Mouse (Mus musculus): ENCODE results near the gene Klf7.

The Klf7 gene

GRCm38 (mm10) chr1:64019127-64019635 is 102.9 kb downstream of the Klf7 start:
- peak; percentile 14 for DNase-seq

- DNase-seq, result peak; percentile 64
Observed at GRCm38 (mm10) chr1:64018466-64019077, 103.5 kb downstream of the Klf7 start.

- no peak for DNase-seq
Observed at GRCm38 (mm10) chr1:64014091-64014490, 108.0 kb downstream of the Klf7 start.

- no peak for DNase-seq
Observed at GRCm38 (mm10) chr1:64008994-64009393, 113.1 kb downstream of the Klf7 start.

GRCm38 (mm10) chr1:64008031-64008430 is 114.1 kb downstream of the Klf7 start:
- no peak for DNase-seq

GRCm38 (mm10) chr1:64005194-64005593 is 116.9 kb downstream of the Klf7 start:
- DNase-seq, result no peak

GRCm38 (mm10) chr1:64003525-64004291 is 118.4 kb downstream of the Klf7 start:
- DNase-seq, result no peak

- no peak for DNase-seq
Observed at GRCm38 (mm10) chr1:64002036-64002435, 120.0 kb downstream of the Klf7 start.

GRCm38 (mm10) chr1:64000597-64000996 is 121.5 kb downstream of the Klf7 start:
- peak; percentile 14 for DNase-seq

- DNase-seq, result peak; percentile 24
Observed at GRCm38 (mm10) chr1:63999481-63999880, 122.6 kb downstream of the Klf7 start.

- no peak for DNase-seq
Observed at GRCm38 (mm10) chr1:63998901-63999300, 123.2 kb downstream of the Klf7 start.

- DNase-seq, result no peak
Observed at GRCm38 (mm10) chr1:63998139-63998538, 123.9 kb downstream of the Klf7 start.

- no peak for DNase-seq
Observed at GRCm38 (mm10) chr1:63995828-63996227, 126.3 kb downstream of the Klf7 start.

GRCm38 (mm10) chr1:63995137-63995492 is 127.0 kb downstream of the Klf7 start:
- no peak for DNase-seq

GRCm38 (mm10) chr1:63994248-63995136 is 127.6 kb downstream of the Klf7 start:
- DNase-seq, result peak; percentile 56

GRCm38 (mm10) chr1:63992506-63992905 is 129.6 kb downstream of the Klf7 start:
- DNase-seq, result peak; percentile 28

GRCm38 (mm10) chr1:63990416-63990815 is 131.7 kb downstream of the Klf7 start:
- no peak for DNase-seq

- DNase-seq, result no peak
Observed at GRCm38 (mm10) chr1:63980733-63981132, 141.3 kb downstream of the Klf7 start.
